Mouse (Mus musculus) E14TG2a.4 (cell line): ENCODE measurements around the gene Lepr.

ENCODE experiments used
- CTCF ChIP-seq: conservative IDR thresholded peaks from 2 replicates; pipeline ENCODE4 v1.5.1; 2014; ENCODE audit warnings: low read length
- POU5F1 ChIP-seq: IDR thresholded peaks from 2 replicates; pipeline ENCODE4 v1.6.1; 2014; ENCODE audit warnings: low read length, borderline replicate concordance

- TF ChIP-seq CTCF (no peak), POU5F1 (no peak)
Measured at GRCm38 (mm10) chr4:101697236-101697635, 20.0 kb upstream of the Lepr start.
